Mouse (Mus musculus) embryonic facial prominence, embryonic 15.5 days (tissue): ENCODE data around the gene Cd164l2. TPM values are rescaled to one million over a fixed set of nuclear protein-coding genes. Genes with fewer than 3 reads are reported as not detected.
A peak's percentile ranks its signal among the peaks of the same experiment; 100 is the strongest.

ENCODE experiments used
- ATAC-seq: fragments of 200-750 bp; cut with Nextera tagmentation; 2 replicates; pipeline ENCODE4 v1.8.0; 2017; ENCODE audit warnings: low read depth, moderate TSS enrichment; ENCODE audit not compliant: insufficient number of reproducible peaks, low FRiP score, low TSS enrichment
- H3K27ac ChIP-seq: fragments of 300-500 bp; sonication (generic); replicated peaks from 2 replicates; pipeline ENCODE4 v1.5.1; 2015; ENCODE audit warnings: mild to moderate bottlenecking, inconsistent platforms
- H3K27me3 ChIP-seq: fragments of 300-500 bp; sonication (generic); 2 replicates; pipeline ENCODE4 v1.6.1; 2015; ENCODE audit warnings: inconsistent platforms
- H3K36me3 ChIP-seq: fragments of 300-500 bp; sonication (generic); 2 replicates; pipeline ENCODE4 v1.6.1; 2015; ENCODE audit warnings: mild to moderate bottlenecking, inconsistent platforms
- H3K4me1 ChIP-seq: fragments of 300-500 bp; sonication (generic); 2 replicates; pipeline ENCODE4 v1.6.1; 2015; ENCODE audit warnings: inconsistent platforms
- H3K4me2 ChIP-seq: fragments of 300-500 bp; sonication (generic); replicated peaks from 2 replicates; pipeline ENCODE4 v1.6.1; 2015; ENCODE audit warnings: mild to moderate bottlenecking, inconsistent platforms
- H3K4me3 ChIP-seq: fragments of 300-500 bp; sonication (generic); replicated peaks from 2 replicates; pipeline ENCODE4 v1.5.1; 2015; ENCODE audit warnings: mild to moderate bottlenecking, inconsistent platforms
- H3K9ac ChIP-seq: fragments of 300-500 bp; sonication (generic); 2 replicates; pipeline ENCODE4 v1.6.1; 2015; ENCODE audit warnings: inconsistent platforms
- H3K9me3 ChIP-seq: fragments of 300-500 bp; sonication (generic); replicated peaks from 2 replicates; pipeline ENCODE4 v1.6.1; 2016; ENCODE audit warnings: inconsistent platforms
- WGBS: fragments of 180-500 bp; shearing (Covaris S2); methylation state at CpG from one replicate; pipeline ENCODE4 v1.1.7; 2015; 5-methylcytosine and 5-hydroxymethylcytosine counted together
- polyA plus RNA-seq: library from polyadenylated mRNA; unstranded; fragments of >200 nt; fragmentation: Nextera tagmentation; extraction: Ambion mirVana; gene quantifications from 2 replicates; pipeline ENCODE4 v1.2.1, GENCODE M21; 2015

The Cd164l2 gene
- polyA plus RNA-seq = 8.8 and 9.3 TPM in 2 replicates

- peak within 1 kb of the TSS; percentile 35 for H3K9ac ChIP-seq
- ATAC-seq = no peak
- H3K4me2 ChIP-seq = peak within 1 kb of the TSS; percentile 99
- H3K9me3 ChIP-seq = no peaks in the 10 kb centered on the region
- peaks cover 35% of the 10 kb centered on the region for H3K27me3 ChIP-seq
- H3K4me1 ChIP-seq = peaks cover 26% of the 10 kb centered on the region
- peak within 1 kb of the TSS; percentile 61 for H3K4me3 ChIP-seq
- H3K36me3 ChIP-seq = no peaks in the 10 kb centered on the region
- 2% methylated on average over 52 of the region's 52 CpGs for WGBS
- H3K27ac ChIP-seq = no peak within 1 kb of the TSS
Observed at GRCm38 (mm10) chr4:133211751-133212561, at the start of gene Cd164l2, which contains the start of gene Gpr3. TSS of gene Cd164l2 (plus strand) at chr4:133212131. TSS of gene Gpr3 (minus strand) at chr4:133212536.

DNA sequence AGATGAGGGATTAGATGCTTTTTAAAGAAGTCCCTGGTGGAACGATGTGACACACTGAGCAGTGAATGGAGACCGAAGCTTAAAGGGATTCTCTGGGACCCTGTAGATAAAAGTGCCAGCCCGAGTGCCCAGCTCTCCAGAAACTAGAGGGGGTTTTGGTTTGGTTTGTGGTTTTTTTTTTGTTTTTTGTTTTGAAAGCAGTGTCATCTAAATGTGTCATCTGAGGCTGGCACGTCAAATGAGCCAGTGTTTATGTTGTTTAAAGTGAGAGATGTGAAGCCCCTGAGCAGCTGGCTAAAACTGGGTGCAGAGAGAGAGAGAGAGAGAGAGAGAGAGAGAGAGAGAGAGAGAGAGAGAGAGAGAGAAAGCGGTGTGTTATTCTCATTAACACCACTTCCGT lies 49.7 kb upstream of the Cd164l2 start:
- H3K36me3 ChIP-seq = peaks cover 10% of the 10 kb centered on the region
- H3K9me3 ChIP-seq = no peaks in the 10 kb centered on the region
- 70% methylated on average over 6 of the region's 6 CpGs for whole genome bisulfite sequencing
- H3K4me2 ChIP-seq = no peak overlapping the region
- H3K4me1 ChIP-seq = peaks cover 15% of the 10 kb centered on the region
- no peaks in the 10 kb centered on the region for H3K27me3 ChIP-seq
- H3K27ac ChIP-seq = no peak overlapping the region
- H3K9ac ChIP-seq = no peak overlapping the region
- H3K4me3 ChIP-seq = no peak overlapping the region
- no peak for ATAC-seq

- ATAC-seq = no peak
- 85% methylated on average over 9 of the region's 9 CpGs for WGBS
Observed at GRCm38 (mm10) chr4:133166773-133167172, 45.2 kb upstream of the Cd164l2 start.

DNA sequence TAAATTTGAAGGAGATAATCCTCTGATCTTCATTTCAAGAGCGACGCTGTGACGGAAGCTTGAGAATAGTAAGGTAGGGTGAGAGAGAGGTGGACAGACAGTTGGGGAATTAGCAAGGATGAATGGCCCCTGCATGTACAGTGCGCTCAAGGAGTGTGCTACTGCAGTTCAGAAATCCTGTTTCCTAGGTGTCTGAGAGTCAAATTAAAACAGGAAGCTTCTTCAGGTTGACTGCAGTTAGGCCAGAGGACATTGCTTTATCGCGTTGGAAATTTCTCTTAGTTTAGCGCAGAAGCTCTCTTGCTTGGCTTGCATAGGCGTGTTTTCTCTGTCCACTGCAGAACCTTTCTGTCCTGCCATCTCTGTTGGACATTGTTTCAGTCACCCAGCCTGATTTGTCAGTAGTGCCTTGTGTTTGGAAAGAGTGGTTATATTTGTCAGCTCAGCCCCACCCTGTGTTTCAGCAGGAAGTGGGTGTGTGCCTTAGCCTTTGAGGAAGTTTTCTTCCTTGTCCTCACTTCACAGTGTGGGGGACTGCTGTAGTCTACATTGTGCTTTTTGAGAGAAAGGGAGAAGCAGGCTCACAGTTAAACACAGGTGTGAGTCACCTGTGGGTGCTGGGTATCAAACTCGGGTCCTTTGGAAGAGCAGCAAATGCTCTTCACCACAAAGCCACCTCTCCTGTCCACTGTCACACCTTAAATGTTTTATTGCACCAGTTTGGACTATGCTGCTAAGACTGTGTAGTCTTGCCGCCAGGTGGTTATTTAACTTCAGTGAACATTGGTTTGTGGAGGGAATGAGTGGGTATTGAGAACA lies 42.5 kb upstream of the Cd164l2 start:
- ATAC-seq = no peak
- H3K4me3 ChIP-seq = no peak overlapping the region
- peaks cover 11% of the 10 kb centered on the region for H3K36me3 ChIP-seq
- H3K27me3 ChIP-seq = no peaks in the 10 kb centered on the region
- 79% methylated on average over 10 of the region's 10 CpGs for WGBS
- H3K4me2 ChIP-seq = no peak overlapping the region
- peaks cover 20% of the 10 kb centered on the region for H3K4me1 ChIP-seq
- H3K9me3 ChIP-seq = no peaks in the 10 kb centered on the region
- peak overlapping the region; percentile 44 for H3K27ac ChIP-seq
- H3K9ac ChIP-seq = no peak overlapping the region

More at GRCm38 (mm10) chr4:133166773-133167172, 45.2 kb upstream of the Cd164l2 start:
- no peak overlapping the region for H3K4me3 ChIP-seq
- H3K27me3 ChIP-seq = no peaks in the 10 kb centered on the region
- peaks cover 15% of the 10 kb centered on the region for H3K4me1 ChIP-seq
- H3K9ac ChIP-seq = no peak overlapping the region
- no peaks in the 10 kb centered on the region for H3K9me3 ChIP-seq
- peaks cover 11% of the 10 kb centered on the region for H3K36me3 ChIP-seq
- no peak overlapping the region for H3K4me2 ChIP-seq
- H3K27ac ChIP-seq = no peak overlapping the region

- no peaks in the 10 kb centered on the region for H3K27me3 ChIP-seq
- peaks cover 7% of the 10 kb centered on the region for H3K36me3 ChIP-seq
- no peak overlapping the region for H3K4me2 ChIP-seq
- no peak overlapping the region for H3K9ac ChIP-seq
- H3K9me3 ChIP-seq = no peaks in the 10 kb centered on the region
- no peak overlapping the region for H3K4me3 ChIP-seq
- no peak for ATAC-seq
- peaks cover 20% of the 10 kb centered on the region for H3K4me1 ChIP-seq
- H3K27ac ChIP-seq = 0 out of 2 replicates have a peak overlapping the region, but pooled peaks have one; percentile 44
- WGBS = 54% methylated on average over 3 of the region's 3 CpGs
Observed at GRCm38 (mm10) chr4:133170056-133170524, 41.8 kb upstream of the Cd164l2 start.

DNA sequence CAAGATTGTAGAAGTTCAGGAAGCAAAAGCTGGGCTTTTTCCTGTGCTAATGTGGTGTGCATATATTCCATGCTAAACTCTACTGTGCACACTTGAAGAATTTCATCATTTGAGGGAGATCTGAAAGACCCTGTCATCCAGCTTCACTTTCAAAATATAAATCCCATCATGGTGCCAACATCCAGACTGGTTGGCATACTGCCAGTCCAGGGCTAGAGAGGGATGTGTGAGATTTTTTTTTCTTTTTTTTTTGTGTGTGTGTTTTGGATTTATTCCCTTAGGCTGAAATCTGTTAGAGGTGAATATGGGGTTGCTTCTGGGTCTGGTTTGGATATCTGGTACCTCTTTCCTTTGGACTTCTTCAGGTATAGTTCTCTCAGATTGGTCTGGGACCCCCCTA lies 41.3 kb upstream of the Cd164l2 start:
- H3K27ac ChIP-seq = no peak overlapping the region
- no peak overlapping the region for H3K9ac ChIP-seq
- H3K4me2 ChIP-seq = no peak overlapping the region
- peaks cover 4% of the 10 kb centered on the region; the same call in 1 of the 2 replicates for H3K36me3 ChIP-seq
- no peaks in the 10 kb centered on the region for H3K27me3 ChIP-seq
- no peak overlapping the region for H3K4me3 ChIP-seq
- H3K4me1 ChIP-seq = peaks cover 25% of the 10 kb centered on the region
- H3K9me3 ChIP-seq = no peaks in the 10 kb centered on the region
- no peak for ATAC-seq

DNA sequence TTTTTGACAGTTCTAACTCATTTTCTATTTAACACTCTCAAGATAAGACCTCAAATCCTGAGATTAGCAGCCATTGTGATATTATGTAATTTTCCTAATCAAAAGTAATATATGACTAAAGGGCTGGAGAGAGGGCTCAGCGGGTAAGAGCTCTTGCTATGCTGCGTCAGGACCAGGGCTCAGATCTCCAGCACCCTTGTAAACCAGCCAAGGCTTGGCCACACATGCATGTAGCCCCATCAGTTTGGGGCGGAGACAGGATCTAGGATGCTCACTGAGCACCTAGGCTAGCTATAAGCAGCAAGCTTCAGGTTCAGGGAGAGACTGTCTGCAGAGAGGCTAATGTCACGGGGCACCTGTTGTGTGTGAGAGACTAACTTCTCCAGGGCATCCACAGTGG lies 39.5 kb upstream of the Cd164l2 start:
- Histone ChIP-seq H3K4me2 (no peak overlapping the region), H3K9ac (no peak overlapping the region), H3K36me3 (peaks cover 14% of the 10 kb centered on the region), H3K27me3 (no peaks in the 10 kb centered on the region), H3K4me3 (no peak overlapping the region), H3K9me3 (no peaks in the 10 kb centered on the region), H3K4me1 (peaks cover 40% of the 10 kb centered on the region), H3K27ac (no peak overlapping the region)
- 91% methylated on average over 4 of the region's 4 CpGs for WGBS
- ATAC-seq = no peak

DNA sequence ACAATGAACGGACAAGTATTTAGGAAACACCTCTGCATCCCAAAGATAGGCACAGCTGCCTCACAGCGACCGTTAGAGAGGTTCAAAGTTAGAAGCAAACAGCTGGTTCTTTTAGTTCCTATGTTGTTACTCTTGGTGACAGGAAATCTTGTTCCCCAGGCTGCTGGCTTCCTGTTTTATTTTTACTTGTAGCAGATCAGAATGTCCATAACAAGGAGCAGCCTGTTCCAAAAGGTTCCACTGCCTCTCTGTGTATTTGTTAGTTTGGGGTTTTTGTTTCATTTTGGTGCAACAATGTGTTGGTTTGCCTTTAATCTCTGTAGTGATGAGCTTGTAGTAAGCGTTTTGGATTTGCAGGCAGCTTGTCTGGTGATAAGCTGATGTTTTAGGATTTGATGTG lies 37.6 kb upstream of the Cd164l2 start:
- 52% methylated on average over 4 of the region's 4 CpGs for WGBS
- peaks cover 40% of the 10 kb centered on the region for H3K4me1 ChIP-seq
- H3K27me3 ChIP-seq = no peaks in the 10 kb centered on the region
- H3K36me3 ChIP-seq = peaks cover 32% of the 10 kb centered on the region
- no peak for ATAC-seq
- no peak overlapping the region for H3K9ac ChIP-seq
- no peak overlapping the region for H3K4me3 ChIP-seq
- H3K9me3 ChIP-seq = no peaks in the 10 kb centered on the region
- H3K4me2 ChIP-seq = no peak overlapping the region
- peak overlapping the region; percentile 18 for H3K27ac ChIP-seq

DNA sequence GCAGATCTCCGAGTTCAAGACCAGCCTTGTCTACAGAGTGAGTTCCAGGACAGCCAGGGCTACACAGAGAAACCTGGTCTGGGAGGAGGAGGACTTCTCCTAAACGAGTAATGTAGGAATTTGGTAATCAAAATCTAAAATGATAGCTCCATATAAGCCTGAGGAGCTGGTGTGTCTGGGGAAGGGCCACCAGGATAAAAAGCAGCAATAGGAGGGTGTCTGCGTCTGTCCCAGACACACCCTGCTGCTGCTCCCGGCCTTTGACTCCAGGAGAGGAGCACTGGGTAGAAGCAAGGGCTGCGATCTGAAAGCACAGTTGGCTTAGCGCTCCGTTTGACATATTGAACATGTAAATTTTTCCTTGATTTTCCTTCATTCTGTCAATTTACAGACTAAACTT lies 36.7 kb upstream of the Cd164l2 start:
- 0 out of 2 replicates have a peak overlapping the region, but pooled peaks have one; percentile 7 for H3K27ac ChIP-seq
- H3K4me2 ChIP-seq = no peak overlapping the region
- ATAC-seq = no peak
- 78% methylated on average over 7 of the region's 7 CpGs for WGBS
- peaks cover 38% of the 10 kb centered on the region for H3K36me3 ChIP-seq
- H3K9ac ChIP-seq = no peak overlapping the region
- H3K4me1 ChIP-seq = peaks cover 33% of the 10 kb centered on the region; the same call in 1 of the 2 replicates
- no peaks in the 10 kb centered on the region for H3K9me3 ChIP-seq
- no peak overlapping the region for H3K4me3 ChIP-seq
- H3K27me3 ChIP-seq = no peaks in the 10 kb centered on the region

GRCm38 (mm10) chr4:133175998-133176760 lies 35.8 kb upstream of the Cd164l2 start:
- peaks cover 30% of the 10 kb centered on the region; the same call in 1 of the 2 replicates for H3K4me1 ChIP-seq
- no peak overlapping the region for H3K9ac ChIP-seq
- WGBS = 37% methylated on average over 14 of the region's 14 CpGs
- no peak for ATAC-seq
- no peaks in the 10 kb centered on the region for H3K9me3 ChIP-seq
- H3K4me2 ChIP-seq = no peak overlapping the region
- H3K27me3 ChIP-seq = no peaks in the 10 kb centered on the region
- H3K27ac ChIP-seq = peak overlapping the region; percentile 31; the same call in 1 of the 2 replicates
- H3K36me3 ChIP-seq = peaks cover 46% of the 10 kb centered on the region
- no peak overlapping the region for H3K4me3 ChIP-seq
